Mouse (Mus musculus) forebrain, embryonic 15.5 days (tissue): ENCODE data around the gene Wdr5b. TPM values are rescaled to one million over a fixed set of nuclear protein-coding genes. Genes with fewer than 3 reads are reported as not detected.
A peak's percentile ranks its signal among the peaks of the same experiment; 100 is the strongest.
"Not testable (repeated sequence)": the region's sequence is repeated elsewhere in the genome, so short reads cannot be mapped to it uniquely, and the experiment has no call there.

Experiments used
- ATAC-seq: fragments of 200-750 bp; cut with Nextera tagmentation; replicated peaks from 2 replicates; pipeline ENCODE4 v1.8.0; 2017; ENCODE audit warnings: mild to moderate bottlenecking, moderate TSS enrichment, moderate library complexity
- H3K27ac ChIP-seq: fragments of 300-500 bp; sonication (generic); replicated peaks from 2 replicates; pipeline ENCODE4 v1.5.1; 2015; ENCODE audit warnings: mild to moderate bottlenecking, inconsistent platforms
- H3K27me3 ChIP-seq: fragments of 300-500 bp; sonication (generic); 2 replicates; pipeline ENCODE4 v1.6.1; 2015; ENCODE audit warnings: inconsistent platforms
- H3K36me3 ChIP-seq: fragments of 300-500 bp; sonication (generic); 2 replicates; pipeline ENCODE4 v1.6.1; 2015; ENCODE audit warnings: mild to moderate bottlenecking, inconsistent platforms
- H3K4me1 ChIP-seq: fragments of 300-500 bp; sonication (generic); 2 replicates; pipeline ENCODE4 v1.6.1; 2015; ENCODE audit warnings: inconsistent platforms
- H3K4me2 ChIP-seq: fragments of 300-500 bp; sonication (generic); replicated peaks from 2 replicates; pipeline ENCODE4 v1.6.1; 2015; ENCODE audit warnings: mild to moderate bottlenecking, inconsistent platforms
- H3K4me3 ChIP-seq: fragments of 300-500 bp; sonication (generic); 2 replicates; pipeline ENCODE4 v1.5.1; 2015; ENCODE audit warnings: mild to moderate bottlenecking, inconsistent platforms
- H3K9ac ChIP-seq: fragments of 300-500 bp; sonication (generic); replicated peaks from 2 replicates; pipeline ENCODE4 v1.6.1; 2015; ENCODE audit warnings: mild to moderate bottlenecking, inconsistent platforms
- H3K9me3 ChIP-seq: fragments of 300-500 bp; sonication (generic); 2 replicates; pipeline ENCODE4 v1.6.1; 2016; ENCODE audit warnings: inconsistent platforms
- WGBS: fragments of 180-500 bp; shearing (Covaris S2); methylation state at CpG from one replicate; pipeline ENCODE4 v1.1.7; 2015; ENCODE audit warnings: mixed read lengths; 5-methylcytosine and 5-hydroxymethylcytosine counted together
- polyA plus RNA-seq: library from polyadenylated mRNA; unstranded; fragments of >200 nt; fragmentation: Nextera tagmentation; extraction: Ambion mirVana; gene quantifications from 2 replicates; pipeline ENCODE4 v1.2.1, GENCODE M21; 2015

The Wdr5b gene
- polyA plus RNA-seq, result 14.1 and 16.1 TPM in 2 replicates

GRCm38 (mm10) chr16:36040640-36041624 is at the start of gene Wdr5b:
Gene Wdr5b, plus strand, starts transcription at chr16:36041190.
- Histone ChIP-seq H3K36me3 (peaks cover 36% of the 10 kb centered on the region), H3K4me1 (peaks cover 17% of the 10 kb centered on the region), H3K27me3 (no peaks in the 10 kb centered on the region), H3K9ac (peak within 1 kb of the TSS; percentile 65), H3K4me3 (peak within 1 kb of the TSS; percentile 61), H3K9me3 (no peaks in the 10 kb centered on the region), H3K4me2 (peak within 1 kb of the TSS; percentile 67), H3K27ac (peak within 1 kb of the TSS; percentile 81)
- ATAC-seq, result peak; percentile 99
- WGBS, result 2% methylated on average over 39 of the region's 39 CpGs

- no peaks in the 10 kb centered on the region for H3K27me3 ChIP-seq
- H3K4me2 ChIP-seq, result no peak overlapping the region
- H3K4me3 ChIP-seq, result no peak overlapping the region
- H3K27ac ChIP-seq, result no peak overlapping the region; the same call in 1 of the 2 replicates
- WGBS, result 91% methylated on average over 1 of the region's 1 CpGs
- H3K9ac ChIP-seq, result no peak overlapping the region
- no peaks in the 10 kb centered on the region for H3K36me3 ChIP-seq
- no peaks in the 10 kb centered on the region for H3K9me3 ChIP-seq
- no peak for ATAC-seq
- 0 out of 2 replicates have a peak, but pooled peaks cover 16% of the 10 kb centered on the region for H3K4me1 ChIP-seq
Observed at GRCm38 (mm10) chr16:35992391-35992790, 48.6 kb upstream of the Wdr5b start.

- ATAC-seq, result no peak
- Histone ChIP-seq H3K9me3 (no peaks in the 10 kb centered on the region), H3K27me3 (no peaks in the 10 kb centered on the region), H3K4me3 (no peak overlapping the region), H3K4me2 (no peak overlapping the region), H3K27ac (no peak overlapping the region), H3K36me3 (no peaks in the 10 kb centered on the region), H3K4me1 (0 out of 2 replicates have a peak, but pooled peaks cover 12% of the 10 kb centered on the region), H3K9ac (no peak overlapping the region)
- WGBS, result 54% methylated on average over 3 of the region's 3 CpGs
Observed at GRCm38 (mm10) chr16:35993316-35993715, 47.7 kb upstream of the Wdr5b start.

- not testable (repeated sequence) for H3K27ac ChIP-seq, H3K9me3 ChIP-seq, H3K4me3 ChIP-seq, H3K9ac ChIP-seq, ATAC-seq, H3K4me2 ChIP-seq, H3K4me1 ChIP-seq, H3K27me3 ChIP-seq
- 95% methylated on average over 4 of the region's 4 CpGs for WGBS
- peaks cover 12% of the 10 kb centered on the region for H3K36me3 ChIP-seq
Observed at GRCm38 (mm10) chr16:35998852-35999251, 42.1 kb upstream of the Wdr5b start.

- no peaks in the 10 kb centered on the region for H3K4me1 ChIP-seq
- H3K27me3 ChIP-seq, result no peaks in the 10 kb centered on the region
- ATAC-seq, result no peak
- no peak overlapping the region for H3K27ac ChIP-seq
- H3K9me3 ChIP-seq, result no peaks in the 10 kb centered on the region
- H3K4me3 ChIP-seq, result no peak overlapping the region
- no peak overlapping the region for H3K4me2 ChIP-seq
- 94% methylated on average over 3 of the region's 3 CpGs for WGBS
- H3K36me3 ChIP-seq, result peaks cover 17% of the 10 kb centered on the region
- no peak overlapping the region for H3K9ac ChIP-seq
Observed at GRCm38 (mm10) chr16:36008396-36008795, 32.6 kb upstream of the Wdr5b start.

GRCm38 (mm10) chr16:36016335-36016734 is 24.7 kb upstream of the Wdr5b start:
- Histone ChIP-seq H3K9ac (no peak overlapping the region), H3K36me3 (peaks cover 34% of the 10 kb centered on the region), H3K4me3 (no peak overlapping the region), H3K4me1 (no peaks in the 10 kb centered on the region), H3K27me3 (no peaks in the 10 kb centered on the region), H3K9me3 (no peaks in the 10 kb centered on the region), H3K27ac (no peak overlapping the region), H3K4me2 (no peak overlapping the region)
- no peak for ATAC-seq
- WGBS, result 100% methylated on average over 1 of the region's 1 CpGs

GRCm38 (mm10) chr16:36028120-36028519 is 12.9 kb upstream of the Wdr5b start:
- not testable (repeated sequence) for H3K9me3 ChIP-seq, H3K27ac ChIP-seq, H3K4me2 ChIP-seq, H3K4me1 ChIP-seq, H3K9ac ChIP-seq, H3K27me3 ChIP-seq, ATAC-seq, H3K4me3 ChIP-seq
- WGBS, result 92% methylated on average over 2 of the region's 2 CpGs
- peaks cover 51% of the 10 kb centered on the region for H3K36me3 ChIP-seq

- peaks cover 37% of the 10 kb centered on the region for H3K36me3 ChIP-seq
- peak overlapping the region; percentile 81 for H3K27ac ChIP-seq
- H3K27me3 ChIP-seq, result no peaks in the 10 kb centered on the region
- 28% methylated on average over 11 of the region's 11 CpGs for WGBS
- peaks cover 17% of the 10 kb centered on the region for H3K4me1 ChIP-seq
- H3K9me3 ChIP-seq, result no peaks in the 10 kb centered on the region
- peak overlapping the region; percentile 65 for H3K9ac ChIP-seq
- peak overlapping the region; percentile 67 for H3K4me2 ChIP-seq
- H3K4me3 ChIP-seq, result peak overlapping the region; percentile 61
- ATAC-seq, result no peak
Observed at GRCm38 (mm10) chr16:36041625-36042020, 633 bp downstream of the Wdr5b start.

- Histone ChIP-seq H3K4me3 (no peak overlapping the region), H3K27me3 (no peaks in the 10 kb centered on the region), H3K36me3 (peaks cover 41% of the 10 kb centered on the region), H3K27ac (no peak overlapping the region), H3K9me3 (no peaks in the 10 kb centered on the region), H3K9ac (no peak overlapping the region), H3K4me1 (peaks cover 17% of the 10 kb centered on the region), H3K4me2 (no peak overlapping the region)
- ATAC-seq, result no peak
- 87% methylated on average over 10 of the region's 10 CpGs for WGBS
Observed at GRCm38 (mm10) chr16:36043073-36043472, 2.1 kb downstream of the Wdr5b start.

- H3K27ac ChIP-seq, result no peak overlapping the region
- no peak overlapping the region for H3K9ac ChIP-seq
- H3K4me2 ChIP-seq, result no peak overlapping the region
- peaks cover 49% of the 10 kb centered on the region for H3K36me3 ChIP-seq
- WGBS, result 91% methylated on average over 4 of the region's 4 CpGs
- no peak overlapping the region for H3K4me3 ChIP-seq
- H3K4me1 ChIP-seq, result peaks cover 17% of the 10 kb centered on the region
- no peaks in the 10 kb centered on the region for H3K9me3 ChIP-seq
- no peaks in the 10 kb centered on the region for H3K27me3 ChIP-seq
- no peak for ATAC-seq
Observed at GRCm38 (mm10) chr16:36043964-36044363, 3.0 kb downstream of the Wdr5b start.

GRCm38 (mm10) chr16:36047538-36047937 is 6.5 kb downstream of the Wdr5b start:
- Histone ChIP-seq H3K9ac (no peak overlapping the region), H3K4me3 (no peak overlapping the region), H3K27ac (no peak overlapping the region), H3K36me3 (peaks cover 65% of the 10 kb centered on the region), H3K9me3 (no peaks in the 10 kb centered on the region), H3K4me1 (peaks cover 1% of the 10 kb centered on the region), H3K4me2 (no peak overlapping the region), H3K27me3 (no peaks in the 10 kb centered on the region)
- ATAC-seq, result no peak
- WGBS, result 89% methylated on average over 4 of the region's 4 CpGs

GRCm38 (mm10) chr16:36051491-36051890 is 10.5 kb downstream of the Wdr5b start:
- Histone ChIP-seq H3K36me3 (peaks cover 34% of the 10 kb centered on the region), H3K9ac (no peak overlapping the region), H3K4me3 (no peak overlapping the region), H3K27ac (no peak overlapping the region), H3K4me1 (no peaks in the 10 kb centered on the region), H3K4me2 (no peak overlapping the region), H3K9me3 (no peaks in the 10 kb centered on the region), H3K27me3 (no peaks in the 10 kb centered on the region)
- 91% methylated on average over 6 of the region's 6 CpGs for WGBS
- ATAC-seq, result no peak
